Mouse (Mus musculus): ENCODE measurements around the gene Sytl2. TPM values are rescaled to one million over a fixed set of nuclear protein-coding genes. Genes with fewer than 3 reads are reported as not detected.

Sytl2 gene
- total and polyA plus RNA-seq, 3 experiments = 0.85 TPM; not detected in 2

GRCm38 (mm10) chr7:90325166-90325565 is 23.1 kb downstream of the Sytl2 start:
- dilution Hi-C loops (cut with MboI; ENCODE audit: extremely low pct_ligation_motif_present, extremely low pct_unique_long_range_greater_than_20kb, low sequenced_read_pairs) (no loop called here), in situ Hi-C loops (cut with MboI; ENCODE audit: low pct_ligation_motif_present, low pct_unique_long_range_greater_than_20kb, low sequenced_read_pairs) (no loop called here)
- no peak overlapping the region for H3K4me2 ChIP-seq (ENCODE audit: insufficient read depth, low read depth, poor library complexity, severe bottlenecking)
- H3K9me3 ChIP-seq (replicated peaks; ENCODE audit: low read length) = no peaks in the 10 kb centered on the region
- H3K27me3 ChIP-seq (replicated peaks) = no peaks in the 10 kb centered on the region
- no peak overlapping the region for H3K9ac ChIP-seq (ENCODE audit: insufficient read depth, low read depth)
- TF ChIP-seq TCF12 (IDR thresholded peaks at IDR 0.05; ENCODE audit: low read depth, low read length) (no peak), SIN3A (IDR thresholded peaks at IDR 0.05; ENCODE audit: low read length) (no peak), MAX (IDR thresholded peaks at IDR 0.05; ENCODE audit: low read length) (no peak), E2F4 (IDR thresholded peaks at IDR 0.05; ENCODE audit: insufficient replicate concordance, low read depth, low read length) (no peak), POLR2A (IDR thresholded peaks at IDR 0.05; ENCODE audit: low read depth, low read length) (no peak), TBP (conservative IDR thresholded peaks at IDR 0.05; ENCODE audit: low read depth, low read length) (no peak), CTCF (conservative IDR thresholded peaks at IDR 0.05 in 1 of 2, IDR thresholded peaks at IDR 0.05 in 1 of 2; ENCODE audit: low read depth in 2 of 2, low read length in 2 of 2) (no peak), ZNF384 (IDR thresholded peaks at IDR 0.05; ENCODE audit: low read depth, low read length) (no peak), CHD2 (IDR thresholded peaks at IDR 0.05; ENCODE audit: low read length) (no peak), JUND (conservative IDR thresholded peaks at IDR 0.05; ENCODE audit: low read depth, low read length) (no peak), JUN (IDR thresholded peaks at IDR 0.05; ENCODE audit: insufficient read depth, low read depth, low read length) (no peak), GABPA (IDR thresholded peaks at IDR 0.05; ENCODE audit: insufficient replicate concordance, low read depth, low read length) (no peak), ZKSCAN1 (IDR thresholded peaks at IDR 0.05; ENCODE audit: borderline replicate concordance, low read depth, low read length) (no peak), USF1 (IDR thresholded peaks at IDR 0.05; ENCODE audit: low read depth, low read length) (no peak), MXI1 (IDR thresholded peaks at IDR 0.05; ENCODE audit: low read depth, low read length) (no peak), POLR2AphosphoS2 (IDR thresholded peaks at IDR 0.05; ENCODE audit: low read depth, low read length) (no peak), ZMIZ1 (IDR thresholded peaks at IDR 0.05; ENCODE audit: low read depth, low read length) (no peak), MYC (IDR thresholded peaks at IDR 0.05; ENCODE audit: low read depth, low read length) (no peak)
- no peaks in the 10 kb centered on the region for H3K4me1 ChIP-seq (ENCODE audit: control insufficient read depth in 1 of 2, insufficient read depth in 2 of 2)
- no peak overlapping the region for H3K27ac ChIP-seq (ENCODE audit: insufficient read depth, low read depth)
- H3K79me2 ChIP-seq (replicated peaks; ENCODE audit: control insufficient read depth, extremely low read depth, insufficient read depth, poor library complexity, severe bottlenecking) = no peaks in the 10 kb centered on the region
- H3K4me3 ChIP-seq (replicated peaks in 1 of 3; ENCODE audit: low read depth in 2 of 3, low read length in 2 of 3, poor library complexity in 1 of 3) = no peak overlapping the region
- no peak for DNase-seq (ENCODE audit: extremely low read depth)
- H3K36me3 ChIP-seq (replicated peaks in 1 of 2; ENCODE audit: control insufficient read depth in 1 of 2, insufficient read depth in 1 of 2, low read length in 1 of 2) = no peaks in the 10 kb centered on the region

GRCm38 (mm10) chr7:90330200-90330599 is 28.1 kb downstream of the Sytl2 start:
- H3K9ac ChIP-seq (ENCODE audit: insufficient read depth, low read depth) = no peak overlapping the region
- H3K27me3 ChIP-seq (replicated peaks) = no peaks in the 10 kb centered on the region
- no peak overlapping the region for H3K4me3 ChIP-seq (replicated peaks in 1 of 3; ENCODE audit: low read depth in 2 of 3, low read length in 2 of 3, poor library complexity in 1 of 3)
- no peaks in the 10 kb centered on the region for H3K79me2 ChIP-seq (replicated peaks; ENCODE audit: control insufficient read depth, extremely low read depth, insufficient read depth, poor library complexity, severe bottlenecking)
- dilution Hi-C loops (cut with MboI; ENCODE audit: extremely low pct_ligation_motif_present, extremely low pct_unique_long_range_greater_than_20kb, low sequenced_read_pairs) (no loop called here), in situ Hi-C loops (cut with MboI; ENCODE audit: low pct_ligation_motif_present, low pct_unique_long_range_greater_than_20kb, low sequenced_read_pairs) (no loop called here)
- H3K4me1 ChIP-seq (ENCODE audit: control insufficient read depth in 1 of 2, insufficient read depth in 2 of 2) = no peaks in the 10 kb centered on the region
- no peak for DNase-seq (ENCODE audit: extremely low read depth)
- TF ChIP-seq SIN3A (IDR thresholded peaks at IDR 0.05; ENCODE audit: low read length) = no peak
- H3K27ac ChIP-seq (ENCODE audit: insufficient read depth, low read depth) = no peak overlapping the region
- H3K4me2 ChIP-seq (ENCODE audit: insufficient read depth, low read depth, poor library complexity, severe bottlenecking) = no peak overlapping the region
- H3K36me3 ChIP-seq (replicated peaks in 1 of 2; ENCODE audit: control insufficient read depth in 1 of 2, insufficient read depth in 1 of 2, low read length in 1 of 2) = no peaks in the 10 kb centered on the region
- H3K9me3 ChIP-seq (replicated peaks; ENCODE audit: low read length) = no peaks in the 10 kb centered on the region
